Mouse (Mus musculus) cerebellum, postnatal 25 days (tissue): ENCODE data around the gene Dctn2.
A peak's percentile ranks its signal among the peaks of the same experiment; 100 is the strongest.

Source experiments
- DNase-seq, 2 experiments: peaks; one replicate each; pipeline ENCODE4 v3.0.0; 2021; ENCODE audit warnings: mixed read lengths in 2 of 2

Gene Dctn2

GRCm38 (mm10) chr10:127317277-127317676 lies 51.1 kb downstream of the Dctn2 start:
- no peak for DNase-seq

GRCm38 (mm10) chr10:127318009-127318408 lies 51.8 kb downstream of the Dctn2 start:
- no peak for DNase-seq

GRCm38 (mm10) chr10:127319969-127320368 lies 53.8 kb downstream of the Dctn2 start:
- no peak for DNase-seq

DNA sequence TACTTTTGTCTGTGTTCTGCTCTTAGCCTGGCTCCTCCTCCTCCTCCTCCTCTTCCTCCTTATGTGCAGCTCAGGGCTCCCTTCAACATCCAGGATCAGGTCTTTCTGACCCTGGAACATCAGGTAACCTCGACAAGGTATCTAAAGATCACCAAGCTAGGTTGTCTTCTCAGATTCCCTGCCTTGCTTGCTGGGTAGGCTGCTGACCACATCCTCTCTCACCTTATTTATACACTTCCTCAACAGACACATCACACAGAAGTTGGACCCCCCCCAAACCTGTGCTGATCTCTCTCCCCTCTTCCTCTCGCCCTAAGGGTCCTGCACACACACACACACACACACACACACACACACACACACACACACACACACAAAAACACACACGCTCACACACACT lies 55.5 kb downstream of the Dctn2 start, which contains the start of gene Arhgap9:
Arhgap9 (plus strand) TSS at position 344 of the 400 bp plus-strand sequence.
- DNase-seq = no peak

GRCm38 (mm10) chr10:127322178-127322577 lies 56.0 kb downstream of the Dctn2 start:
- no peak for DNase-seq

- DNase-seq = no peak
Measured at GRCm38 (mm10) chr10:127322669-127323068, 56.5 kb downstream of the Dctn2 start.

GRCm38 (mm10) chr10:127323131-127323855 lies 57.1 kb downstream of the Dctn2 start:
- DNase-seq = no peak

- peak; percentile 32 to 58 for DNase-seq
Measured at GRCm38 (mm10) chr10:127324495-127324894, 58.3 kb downstream of the Dctn2 start.

DNA sequence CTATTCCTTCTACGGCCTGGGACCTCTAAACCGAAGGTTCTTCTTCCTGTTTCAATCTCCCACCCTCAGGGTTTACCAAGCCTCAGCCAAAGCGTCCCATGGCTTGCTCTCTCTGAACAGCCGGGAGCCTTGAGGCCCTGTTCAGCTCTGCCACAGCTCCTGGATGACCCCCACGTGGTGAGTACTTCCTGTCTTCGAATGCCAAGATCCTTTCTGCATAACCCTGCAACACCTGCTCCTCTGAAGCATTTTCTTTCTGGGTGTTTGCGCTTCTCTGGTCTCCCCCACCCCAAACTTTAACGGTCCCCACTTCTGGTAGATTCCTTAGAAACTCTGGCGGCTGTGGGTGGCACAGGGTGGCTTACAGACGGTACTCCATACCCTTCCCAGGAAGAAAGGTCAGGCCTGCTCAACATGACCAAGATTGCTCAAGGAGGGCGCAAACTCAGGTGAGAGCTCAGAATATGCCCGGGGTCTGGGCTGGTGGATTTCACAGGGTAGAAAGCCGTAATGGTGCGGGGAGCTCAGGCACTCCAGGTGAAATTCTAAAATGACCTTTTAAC lies 59.4 kb downstream of the Dctn2 start:
- DNase-seq = no peak

- peak in 1 of 2 experiments; percentile 44 for DNase-seq
Measured at GRCm38 (mm10) chr10:127326017-127326801, 60.0 kb downstream of the Dctn2 start.

DNA sequence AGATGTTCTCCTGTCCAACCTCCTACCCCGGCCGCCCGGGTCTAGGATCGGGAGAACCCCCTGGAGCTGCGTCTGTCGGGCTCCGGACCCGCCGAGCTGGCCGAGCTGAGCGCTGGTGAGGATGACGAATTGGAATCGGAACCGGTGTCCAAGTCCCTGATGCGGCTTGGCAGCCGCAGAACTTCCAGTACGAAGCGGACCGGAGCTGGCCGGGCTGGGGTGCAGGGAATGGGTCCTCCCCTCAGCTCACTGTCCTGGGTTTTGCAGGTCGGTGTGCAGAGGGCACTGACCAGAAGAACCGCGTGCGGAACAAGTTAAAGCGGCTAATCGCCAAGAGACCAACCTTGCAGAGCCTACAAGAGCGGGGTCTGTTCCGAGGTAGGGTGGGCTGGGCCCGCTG lies 60.7 kb downstream of the Dctn2 start:
- DNase-seq = peak in 1 of 2 experiments; percentile 45

GRCm38 (mm10) chr10:127327461-127328145 lies 61.4 kb downstream of the Dctn2 start:
- DNase-seq = peak in 1 of 2 experiments; percentile 57

- DNase-seq = no peak
Measured at GRCm38 (mm10) chr10:127330212-127330611, 64.0 kb downstream of the Dctn2 start.
